Mouse (Mus musculus) hindbrain, embryonic 10.5 days (tissue): Measurements from ENCODE around the gene Aipl1. TPM values are rescaled to one million over a fixed set of nuclear protein-coding genes. Genes with fewer than 3 reads are reported as not detected.

Experiments
- DNase-seq: peaks from one replicate; pipeline ENCODE4 v3.0.0-alpha.2; 2017; ENCODE audit warnings: low spot score
- H3K27ac ChIP-seq: fragments of 300-500 bp; sonication (generic); 2 replicates; pipeline ENCODE4 v1.5.1; 2016; ENCODE audit warnings: mild to moderate bottlenecking, moderate library complexity
- H3K27me3 ChIP-seq: fragments of 300-500 bp; sonication (generic); 2 replicates; pipeline ENCODE4 v1.6.1; 2016; ENCODE audit warnings: mild to moderate bottlenecking; ENCODE audit not compliant: poor library complexity, insufficient read depth, severe bottlenecking
- H3K36me3 ChIP-seq: fragments of 300-500 bp; sonication (generic); 2 replicates; pipeline ENCODE4 v1.6.1; 2016; ENCODE audit warnings: mild to moderate bottlenecking, moderate library complexity
- H3K4me1 ChIP-seq: fragments of 300-500 bp; sonication (generic); replicated peaks from 2 replicates; pipeline ENCODE4 v1.6.1; 2016; ENCODE audit warnings: mild to moderate bottlenecking
- H3K4me3 ChIP-seq: fragments of 300-500 bp; sonication (generic); 2 replicates; pipeline ENCODE4 v1.5.1; 2016; ENCODE audit warnings: mild to moderate bottlenecking, moderate library complexity
- H3K9me3 ChIP-seq: fragments of 300-500 bp; sonication (generic); 2 replicates; pipeline ENCODE4 v1.6.1; 2016; ENCODE audit warnings: mild to moderate bottlenecking, moderate library complexity
- WGBS: fragments of 180-500 bp; shearing (Covaris S2); methylation state at CpG from one replicate; pipeline ENCODE4 v1.1.7; 2016; 5-methylcytosine and 5-hydroxymethylcytosine counted together
- polyA plus RNA-seq: library from polyadenylated mRNA; unstranded; fragments of >200 nt; fragmentation: Nextera tagmentation; extraction: Ambion mirVana; gene quantifications from 2 replicates; pipeline ENCODE4 v1.2.1, GENCODE M21; 2016

The Aipl1 gene
- 0.31 and 0.55 TPM in 2 replicates for polyA plus RNA-seq

- no peak for DNase-seq
- H3K27ac ChIP-seq: peak within 1 kb of the TSS; percentile 62; the same call in 1 of the 2 replicates
- peaks cover 51% of the 10 kb centered on the region for H3K4me1 ChIP-seq
- WGBS: 65% methylated on average over 4 of the region's 4 CpGs
- H3K36me3 ChIP-seq: no peaks in the 10 kb centered on the region
- peaks cover 26% of the 10 kb centered on the region for H3K27me3 ChIP-seq
- no peak within 1 kb of the TSS for H3K4me3 ChIP-seq
- no peaks in the 10 kb centered on the region for H3K9me3 ChIP-seq
Observed at GRCm38 (mm10) chr11:72037409-72037808, at the start of gene Aipl1. Gene Aipl1, minus strand, starts transcription at chr11:72037509.

GRCm38 (mm10) chr11:72086251-72087046, 49.1 kb upstream of the Aipl1 start:
- Histone ChIP-seq H3K4me3 (no peak overlapping the region), H3K9me3 (no peaks in the 10 kb centered on the region), H3K4me1 (peaks cover 13% of the 10 kb centered on the region), H3K27ac (0 out of 2 replicates have a peak overlapping the region, but pooled peaks have one; percentile 35), H3K36me3 (no peaks in the 10 kb centered on the region), H3K27me3 (no peaks in the 10 kb centered on the region)
- WGBS: 63% methylated on average over 11 of the region's 11 CpGs
- no peak for DNase-seq

GRCm38 (mm10) chr11:72084337-72084736, 47.0 kb upstream of the Aipl1 start:
- DNase-seq: no peak
- no peak overlapping the region for H3K4me3 ChIP-seq
- H3K27me3 ChIP-seq: no peaks in the 10 kb centered on the region
- whole genome bisulfite sequencing: 96% methylated on average over 15 of the region's 15 CpGs
- H3K27ac ChIP-seq: no peak overlapping the region
- no peaks in the 10 kb centered on the region for H3K9me3 ChIP-seq
- no peaks in the 10 kb centered on the region for H3K36me3 ChIP-seq
- peaks cover 21% of the 10 kb centered on the region for H3K4me1 ChIP-seq

- no peaks in the 10 kb centered on the region for H3K9me3 ChIP-seq
- H3K27me3 ChIP-seq: no peaks in the 10 kb centered on the region
- no peaks in the 10 kb centered on the region for H3K36me3 ChIP-seq
- peaks cover 16% of the 10 kb centered on the region for H3K4me1 ChIP-seq
- no peak for DNase-seq
- H3K4me3 ChIP-seq: no peak overlapping the region
- H3K27ac ChIP-seq: no peak overlapping the region
- WGBS: 93% methylated on average over 4 of the region's 4 CpGs
Observed at GRCm38 (mm10) chr11:72082601-72083000, 45.3 kb upstream of the Aipl1 start.

GRCm38 (mm10) chr11:72080461-72080860, 43.2 kb upstream of the Aipl1 start:
- Histone ChIP-seq H3K4me3 (no peak overlapping the region), H3K27me3 (no peaks in the 10 kb centered on the region), H3K9me3 (no peaks in the 10 kb centered on the region), H3K36me3 (no peaks in the 10 kb centered on the region), H3K27ac (no peak overlapping the region), H3K4me1 (peaks cover 7% of the 10 kb centered on the region)
- DNase-seq: no peak
- WGBS: 74% methylated on average over 6 of the region's 6 CpGs

DNA sequence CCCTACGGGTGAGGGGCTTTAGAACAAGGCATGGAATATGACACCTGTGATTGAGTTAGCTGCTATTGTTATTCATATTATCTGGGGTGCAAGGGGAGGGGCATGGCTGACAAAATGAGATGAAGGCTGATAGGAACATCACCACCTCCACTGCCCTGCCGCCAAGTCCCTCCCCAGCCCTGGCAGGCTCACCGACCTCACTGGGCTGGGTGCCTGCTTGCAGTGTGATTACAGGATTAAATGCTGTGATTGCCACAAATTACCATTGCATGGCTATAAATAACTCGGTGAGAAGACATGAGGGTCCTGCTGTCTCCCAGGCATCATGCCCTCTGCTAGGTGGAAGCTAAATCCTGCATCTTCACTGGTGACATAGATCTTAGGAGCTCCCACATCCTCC, 41.3 kb upstream of the Aipl1 start:
- no peak for DNase-seq
- Histone ChIP-seq H3K4me1 (peaks cover 7% of the 10 kb centered on the region), H3K36me3 (no peaks in the 10 kb centered on the region), H3K27ac (no peak overlapping the region), H3K27me3 (no peaks in the 10 kb centered on the region), H3K4me3 (no peak overlapping the region), H3K9me3 (no peaks in the 10 kb centered on the region)
- 60% methylated on average over 4 of the region's 4 CpGs for WGBS

DNA sequence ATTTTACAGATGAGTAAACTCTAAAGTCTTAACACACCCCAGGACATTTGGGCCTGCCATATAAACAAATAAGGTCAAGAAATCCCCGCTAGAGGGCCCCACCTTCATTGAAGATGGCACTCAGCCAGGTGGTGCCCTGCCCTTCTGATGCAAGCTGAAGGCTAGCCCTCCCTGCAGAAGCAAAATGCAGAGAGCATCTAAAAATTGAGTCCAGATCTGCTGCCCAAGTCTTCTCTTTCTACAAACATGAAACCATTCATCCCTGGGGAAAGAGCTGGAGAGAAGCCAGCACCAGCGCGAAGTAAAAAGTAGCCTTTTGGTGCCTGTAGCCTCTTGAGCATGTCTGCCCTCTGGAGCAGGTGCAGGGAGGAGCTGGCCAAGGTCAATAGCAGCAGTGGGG, 40.7 kb upstream of the Aipl1 start:
- DNase-seq: no peak
- Histone ChIP-seq H3K27ac (no peak overlapping the region), H3K4me3 (no peak overlapping the region), H3K27me3 (no peaks in the 10 kb centered on the region), H3K9me3 (no peaks in the 10 kb centered on the region), H3K36me3 (no peaks in the 10 kb centered on the region), H3K4me1 (peaks cover 7% of the 10 kb centered on the region)
- 51% methylated on average over 3 of the region's 3 CpGs for WGBS

DNA sequence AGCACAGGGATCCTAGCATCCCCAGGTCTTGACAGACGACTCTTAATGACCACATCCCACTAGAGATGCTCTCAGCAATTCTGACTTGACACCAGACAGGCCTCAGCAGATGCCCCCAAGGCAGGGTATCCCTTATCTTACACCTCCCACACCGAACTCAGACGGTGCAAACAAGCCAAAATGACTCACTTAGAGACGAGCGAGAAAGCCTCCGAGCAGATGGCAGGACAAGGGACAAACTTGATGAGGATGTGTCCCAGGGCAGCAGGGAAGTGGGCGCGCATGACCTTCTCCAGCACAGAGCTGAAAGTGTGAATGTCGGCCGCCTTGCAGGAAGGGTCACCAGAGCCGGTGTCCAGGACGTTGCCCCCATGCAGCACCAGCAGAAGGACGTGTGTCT, 36.9 kb upstream of the Aipl1 start:
- Histone ChIP-seq H3K9me3 (no peaks in the 10 kb centered on the region), H3K4me1 (peaks cover 28% of the 10 kb centered on the region), H3K36me3 (no peaks in the 10 kb centered on the region), H3K27ac (no peak overlapping the region), H3K4me3 (no peak overlapping the region), H3K27me3 (no peaks in the 10 kb centered on the region)
- no peak for DNase-seq
- whole genome bisulfite sequencing: 83% methylated on average over 13 of the region's 13 CpGs

GRCm38 (mm10) chr11:72072331-72072905, 35.1 kb upstream of the Aipl1 start:
- DNase-seq: no peak
- Histone ChIP-seq H3K36me3 (no peaks in the 10 kb centered on the region), H3K4me3 (no peak overlapping the region), H3K27ac (0 out of 2 replicates have a peak overlapping the region, but pooled peaks have one; percentile 12), H3K27me3 (no peaks in the 10 kb centered on the region), H3K9me3 (no peaks in the 10 kb centered on the region), H3K4me1 (peaks cover 28% of the 10 kb centered on the region)
- 67% methylated on average over 6 of the region's 6 CpGs for WGBS

- 81% methylated on average over 9 of the region's 9 CpGs for WGBS
- DNase-seq: no peak
- Histone ChIP-seq H3K4me3 (no peak overlapping the region), H3K36me3 (no peaks in the 10 kb centered on the region), H3K9me3 (no peaks in the 10 kb centered on the region), H3K27me3 (no peaks in the 10 kb centered on the region), H3K4me1 (peaks cover 33% of the 10 kb centered on the region), H3K27ac (no peak overlapping the region)
Observed at GRCm38 (mm10) chr11:72070733-72071132, 33.4 kb upstream of the Aipl1 start.

DNA sequence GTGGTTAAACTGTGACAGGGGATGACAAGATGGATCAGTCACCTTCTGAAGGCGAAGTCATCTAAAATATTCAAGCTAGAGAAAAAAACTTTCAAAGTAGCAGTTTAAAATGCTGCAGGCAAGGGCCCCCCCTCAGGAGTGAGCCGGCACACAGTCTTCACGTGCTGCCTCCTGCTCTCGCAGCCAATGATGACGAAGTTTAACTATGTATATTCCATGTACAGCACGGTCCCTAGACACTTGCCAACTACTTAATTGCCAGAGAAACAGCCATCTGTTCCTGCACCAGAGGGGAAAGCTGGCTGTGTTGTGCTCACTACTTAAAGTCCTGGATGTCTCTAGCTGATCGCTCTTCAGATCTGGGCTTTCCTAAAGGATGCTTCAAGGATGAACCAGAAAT, 30.7 kb upstream of the Aipl1 start:
- Histone ChIP-seq H3K27ac (no peak overlapping the region), H3K4me3 (no peak overlapping the region), H3K36me3 (no peaks in the 10 kb centered on the region), H3K4me1 (peaks cover 33% of the 10 kb centered on the region), H3K9me3 (peaks cover 16% of the 10 kb centered on the region), H3K27me3 (no peaks in the 10 kb centered on the region)
- no peak for DNase-seq
- WGBS: 78% methylated on average over 7 of the region's 7 CpGs

DNA sequence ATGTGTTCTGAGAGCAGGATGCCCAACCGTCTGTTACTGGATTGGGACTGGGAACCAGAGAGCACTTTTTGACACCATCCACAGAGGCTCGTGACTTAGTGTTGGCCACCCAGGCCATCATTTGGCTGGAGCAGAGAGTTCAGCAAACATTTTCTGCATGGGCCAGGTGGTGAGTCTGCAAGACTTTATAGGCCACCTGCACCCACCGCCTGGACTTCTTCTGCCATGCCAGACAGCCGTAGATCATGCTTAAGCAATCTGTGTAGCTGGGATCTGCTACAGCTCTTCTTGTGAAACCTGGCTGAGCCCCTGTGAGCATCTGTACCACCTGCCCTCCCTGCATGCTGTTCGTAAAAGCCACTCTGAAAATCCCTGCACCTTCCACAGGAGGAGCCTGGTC, 30.0 kb upstream of the Aipl1 start:
- peaks cover 26% of the 10 kb centered on the region for H3K4me1 ChIP-seq
- WGBS: 83% methylated on average over 5 of the region's 5 CpGs
- no peak overlapping the region for H3K27ac ChIP-seq
- no peak overlapping the region for H3K4me3 ChIP-seq
- no peaks in the 10 kb centered on the region for H3K27me3 ChIP-seq
- DNase-seq: no peak
- H3K9me3 ChIP-seq: peaks cover 16% of the 10 kb centered on the region
- H3K36me3 ChIP-seq: no peaks in the 10 kb centered on the region

DNA sequence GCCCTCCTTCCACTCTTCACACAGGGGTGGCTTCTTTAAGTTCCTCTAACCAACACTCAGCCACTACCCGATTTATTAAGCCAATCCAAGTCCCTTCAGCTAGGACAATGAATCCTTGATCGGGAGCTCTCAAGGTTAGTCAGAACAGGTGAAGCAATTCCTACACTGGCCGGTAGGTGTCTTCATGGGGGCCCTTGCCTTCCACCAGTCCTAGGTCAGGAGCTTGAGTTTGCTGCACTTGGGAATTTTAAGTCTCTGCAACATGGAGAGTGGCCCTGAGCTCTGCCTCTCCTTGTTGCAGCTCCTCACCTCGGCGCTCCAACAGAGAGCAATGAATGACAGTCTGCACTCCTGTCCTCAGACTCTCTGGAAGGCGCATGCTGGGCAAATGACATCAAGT, 29.0 kb upstream of the Aipl1 start:
- DNase-seq: peak; percentile 31
- Histone ChIP-seq H3K4me3 (no peak overlapping the region), H3K9me3 (peaks cover 16% of the 10 kb centered on the region), H3K27me3 (no peaks in the 10 kb centered on the region), H3K4me1 (peaks cover 18% of the 10 kb centered on the region), H3K36me3 (no peaks in the 10 kb centered on the region), H3K27ac (no peak overlapping the region)
- WGBS: 41% methylated on average over 6 of the region's 6 CpGs
